Mouse (Mus musculus) natural killer cell, adult 2 months (primary cell): Measurements from ENCODE around the gene Pramel4.
"Not testable (repeated sequence)": the region's sequence is repeated elsewhere in the genome, so short reads cannot be mapped to it uniquely, and the experiment has no call there.

Experiments
- DNase-seq, 2 experiments: peaks; one replicate each; pipeline ENCODE4 v3.0.0; 2022; ENCODE audit warnings: low spot score in 2 of 2

Pramel4 gene

GRCm38 (mm10) chr4:144058826-144059225 lies at the start of gene Pramel4:
Pramel4 (plus strand) TSS chr4:144059126.
- DNase-seq, result not testable (repeated sequence)

DNA sequence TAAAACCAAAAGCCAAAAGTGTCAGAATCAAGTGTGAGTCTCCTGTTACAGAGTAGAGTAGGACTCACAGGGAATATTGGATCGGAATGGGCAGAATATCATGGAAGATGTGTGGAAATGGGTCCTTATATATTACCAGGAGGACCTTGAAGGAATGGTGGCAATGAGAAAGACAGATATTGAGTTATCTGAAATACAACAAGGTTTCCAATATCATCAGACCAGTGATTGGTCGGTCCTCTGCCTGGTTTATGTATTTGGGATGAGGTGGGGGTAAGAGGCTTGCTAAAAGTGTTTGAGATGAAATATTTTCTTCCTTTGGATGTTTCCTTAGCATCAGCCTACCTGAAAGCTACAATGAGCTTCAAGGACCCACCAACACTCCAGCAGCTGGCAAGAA lies 47.2 kb downstream of the Pramel4 start, which contains the start of gene Gm13102:
TSS of gene Gm13102 (plus strand) at position 301 of the 400 bp plus-strand sequence.
- DNase-seq, result not testable (repeated sequence)
